Mouse (Mus musculus) left cerebral cortex, adult 2 months (tissue): ENCODE measurements around the gene Prr7. TPM values are rescaled to one million over a fixed set of nuclear protein-coding genes. Genes with fewer than 3 reads are reported as not detected.

Experiments
- DNase-seq, 2 experiments: peaks; one replicate each; pipeline ENCODE4 v3.0.0; 2021 to 2022; ENCODE audit warnings: low spot score in 2 of 2, mixed read lengths in 1 of 2; ENCODE audit errors: extremely low spot score in 1 of 2
- H3K27ac ChIP-seq: fragments of 200-600 bp; 2 replicates; pipeline ENCODE4 v1.8.1; 2022
- H3K4me3 ChIP-seq: fragments of 200-600 bp; 2 replicates; pipeline ENCODE4 v1.8.1; 2022
- CTCF ChIP-seq: fragments of 200-600 bp; IDR thresholded peaks from 2 replicates; pipeline ENCODE4 v1.8.1; 2022; ENCODE audit warnings: antibody characterized with exemption, mild to moderate bottlenecking, moderate library complexity
- intact Hi-C: fragments of 180-260 bp; cut with DNase I; formaldehyde crosslinking; loops from one replicate; pipeline ENCODE4 v1.15.1; 2025
- long read RNA-seq, 2 experiments: library from polyadenylated mRNA; stranded (forward); transcript quantifications; one replicate each; pipeline ENCODE4 v2.0.0; 2021; ENCODE audit warnings: borderline mapping rate in 2 of 2
- total RNA-seq, 2 experiments: library from RNA; stranded (reverse); gene quantifications; 2 replicates each; pipeline ENCODE4 v1.2.3; 2021

Prr7 gene
- 10 to 100 TPM; 77.6 to 80.2 TPM for total RNA-seq
- long read RNA-seq, experiment 1, partial matches to known transcripts = 0 of 2 reads
- long read RNA-seq, experiment 1, other reads (novel, unspliced or antisense) = 1 of 2 reads
- long read RNA-seq, experiment 2, partial matches to known transcripts = 0 of 1 reads
- long read RNA-seq, experiment 2, other reads (novel, unspliced or antisense) = 0 of 1 reads

- TF ChIP-seq CTCF = no peak
- Histone ChIP-seq H3K27ac (peak within 1 kb of the TSS; percentile 99), H3K4me3 (peak within 1 kb of the TSS; percentile 94)
- DNase-seq = peak; percentile 78 to 82
- intact Hi-C loops = loop anchor here (2.0 kb wide), 1 partner anchor 19 kb away; the partner anchor contains the start of gene Grk6
These were observed at the start of gene Prr7 for GRCm38 (mm10) chr13:55464027-55464884. Prr7 (plus strand) TSS chr13:55464267.

GRCm38 (mm10) chr13:55414743-55415380 is 49.2 kb upstream of the Prr7 start, which contains the start of gene Pfn3:
Pfn3 (minus strand) TSS chr13:55415232.
- H3K4me3 ChIP-seq = peak within 1 kb of the TSS; percentile 42
- peak within 1 kb of the TSS; percentile 88 for H3K27ac ChIP-seq
- no peak for TF ChIP-seq CTCF
- intact Hi-C loops = no loop called here
- peak; percentile 78 to 82 for DNase-seq

GRCm38 (mm10) chr13:55418004-55418403 is 46.1 kb upstream of the Prr7 start:
- peak; percentile 82 to 89 for DNase-seq
- H3K4me3 ChIP-seq = no peak overlapping the region
- intact Hi-C loops = loop anchor here (1.0 to 2.0 kb wide), 2 partner anchors 53 to 99 kb away; no protein-coding TSS in a partner anchor

GRCm38 (mm10) chr13:55419142-55419541 is 44.9 kb upstream of the Prr7 start:
- no peak overlapping the region for H3K4me3 ChIP-seq
- TF ChIP-seq CTCF = no peak
- intact Hi-C loops = loop anchor here (2.0 kb wide), 1 partner anchor 98 kb away; no protein-coding TSS in a partner anchor
- H3K27ac ChIP-seq = no peak overlapping the region
- no peak for DNase-seq

More at GRCm38 (mm10) chr13:55418004-55418403, 46.1 kb upstream of the Prr7 start:
- TF ChIP-seq CTCF = peak; percentile 90
- peak overlapping the region; percentile 4; the same call in 1 of the 2 replicates for H3K27ac ChIP-seq

- no peak overlapping the region for H3K27ac ChIP-seq
- intact Hi-C loops = no loop called here
- TF ChIP-seq CTCF = no peak
- DNase-seq = no peak
- no peak overlapping the region for H3K4me3 ChIP-seq
These were observed 43.8 kb upstream of the Prr7 start for GRCm38 (mm10) chr13:55420018-55420932.

GRCm38 (mm10) chr13:55420933-55421800 is 42.9 kb upstream of the Prr7 start:
- intact Hi-C loops = no loop called here

GRCm38 (mm10) chr13:55426613-55427012 is 37.5 kb upstream of the Prr7 start, which contains the start of gene F12:
F12 (minus strand) TSS chr13:55426793.
- no peak for TF ChIP-seq CTCF
- intact Hi-C loops = no loop called here
- DNase-seq = no peak
- Histone ChIP-seq H3K4me3 (no peak within 1 kb of the TSS), H3K27ac (no peak within 1 kb of the TSS)

More at GRCm38 (mm10) chr13:55420933-55421800, 42.9 kb upstream of the Prr7 start:
- no peak overlapping the region; the same call in 1 of the 2 replicates for H3K27ac ChIP-seq
- peak overlapping the region; percentile 44 for H3K4me3 ChIP-seq
- TF ChIP-seq CTCF = peak; percentile 74
- DNase-seq = peak; percentile 57 to 71

- no peak for DNase-seq
- no peak overlapping the region for H3K27ac ChIP-seq
- intact Hi-C loops = no loop called here
- no peak overlapping the region for H3K4me3 ChIP-seq
- no peak for TF ChIP-seq CTCF
These were observed 34.7 kb upstream of the Prr7 start for GRCm38 (mm10) chr13:55429226-55429888.

GRCm38 (mm10) chr13:55430566-55430965 is 33.5 kb upstream of the Prr7 start:
- DNase-seq = no peak
- no peak overlapping the region for H3K4me3 ChIP-seq
- H3K27ac ChIP-seq = no peak overlapping the region
- intact Hi-C loops = no loop called here
- TF ChIP-seq CTCF = no peak
